Mouse (Mus musculus) colon, adult 2 months (tissue): Measurements from ENCODE around the gene 4930519P11Rik. TPM values are rescaled to one million over a fixed set of nuclear protein-coding genes. Genes with fewer than 3 reads are reported as not detected.

Experiments used
- polyA plus RNA-seq: library from polyadenylated mRNA; depleted of rRNA; stranded (reverse); fragments of >200 nt; gene quantifications from 2 replicates; pipeline ENCODE4 v1.2.3, GENCODE M21; 2012; rRNA removed

The 4930519P11Rik gene
- polyA plus RNA-seq = 1.1 and 1.3 TPM in 2 replicates

GRCm38 (mm10) chr2:154613118-154614115 lies at the start of gene 4930519P11Rik, which contains the start of gene Zfp341:
TSS of gene 4930519P11Rik (minus strand) at chr2:154613437.
TSS of gene Zfp341 (plus strand) at chr2:154613297.

DNA sequence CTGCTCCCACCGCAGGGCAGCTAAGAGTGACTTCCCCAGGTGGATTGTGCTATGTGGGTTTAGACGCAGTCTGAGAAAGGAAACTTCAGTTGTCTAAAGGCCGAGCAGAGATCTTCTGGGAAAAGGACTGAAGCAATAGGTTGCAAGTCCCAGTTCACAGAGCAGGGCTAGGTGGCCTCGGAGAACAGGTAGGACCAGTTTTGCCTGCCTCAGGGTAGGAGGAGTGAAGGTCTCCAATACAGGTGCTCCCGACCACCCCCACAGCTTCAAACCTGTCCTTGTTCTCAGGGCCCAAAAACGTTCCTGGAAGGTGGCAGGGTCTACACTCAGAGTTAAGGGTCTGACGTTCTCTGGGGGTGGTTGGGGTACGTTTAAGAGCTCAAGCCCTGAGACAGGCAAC lies 38.1 kb upstream of the 4930519P11Rik start, which contains the start of gene Chmp4b:
Chmp4b (plus strand) TSS at position 343 of the 400 bp plus-strand sequence.

GRCm38 (mm10) chr2:154603638-154604153 lies 9.5 kb downstream of the 4930519P11Rik start, which contains the start of gene Pxmp4:
TSS of gene Pxmp4 (minus strand) at chr2:154603708.

GRCm38 (mm10) chr2:154569836-154570286 lies 43.4 kb downstream of the 4930519P11Rik start, which contains the start of gene E2f1:
TSS of gene E2f1 (minus strand) at chr2:154569892.

Other genes starting within 250 kb of the 4930519P11Rik start
- 7.0 and 7.4 TPM in 2 replicates for gene Cdk5rap1, start 240.4 kb downstream of the 4930519P11Rik start, polyA plus RNA-seq
- 11.6 and 12.8 TPM in 2 replicates for gene Snta1, start 205.3 kb downstream of the 4930519P11Rik start, polyA plus RNA-seq
- gene Cbfa2t2, start 177.0 kb downstream of the 4930519P11Rik start, polyA plus RNA-seq = 7.9 and 8.9 TPM in 2 replicates
- gene 1700003F12Rik, start 66.4 kb downstream of the 4930519P11Rik start, polyA plus RNA-seq = 0.43 and 0.86 TPM in 2 replicates
- not detected in 2 replicates for gene Actl10, start 61.7 kb downstream of the 4930519P11Rik start, polyA plus RNA-seq
- 0.27 and 0.28 TPM in 2 replicates for gene Necab3, start 54.5 kb downstream of the 4930519P11Rik start, polyA plus RNA-seq
- gene E2f1, start 43.5 kb downstream of the 4930519P11Rik start, polyA plus RNA-seq = 9.8 and 11.9 TPM in 2 replicates
- gene Pxmp4, start 9.7 kb downstream of the 4930519P11Rik start, polyA plus RNA-seq = 34.6 and 41.6 TPM in 2 replicates
- gene Zfp341, start 140 bp downstream of the 4930519P11Rik start, polyA plus RNA-seq = 5.8 and 6.8 TPM in 2 replicates
- gene Chmp4b, start 38.3 kb upstream of the 4930519P11Rik start, polyA plus RNA-seq = 121 and 136 TPM in 2 replicates
- not detected in 2 replicates for gene Gm14214, start 156.6 kb upstream of the 4930519P11Rik start, polyA plus RNA-seq
- 228 and 243 TPM in 2 replicates for gene Raly, start 177.7 kb upstream of the 4930519P11Rik start, polyA plus RNA-seq
- gene a, start 178.0 kb upstream of the 4930519P11Rik start, polyA plus RNA-seq = 0.30 TPM in 1 of 2 replicates, not detected in the other